Mouse (Mus musculus) neural tube, embryonic 12.5 days (tissue): ENCODE results near the gene Card6. TPM values are rescaled to one million over a fixed set of nuclear protein-coding genes. Genes with fewer than 3 reads are reported as not detected.

Experiments used
- polyA plus RNA-seq: library from polyadenylated mRNA; unstranded; fragments of >200 nt; fragmentation: Nextera tagmentation; extraction: Ambion mirVana; gene quantifications from 2 replicates; pipeline ENCODE4 v1.2.1, GENCODE M21; 2016

Gene Card6
- polyA plus RNA-seq, 1 experiment from 2014 or later = 0.71 TPM

Other genes with a start within 250 kb of the Card6 start
- gene Mroh2b, start 209.8 kb downstream of the Card6 start, polyA plus RNA-seq = not detected in 2 replicates
- gene C7, start 44.8 kb downstream of the Card6 start, polyA plus RNA-seq = 0.14 TPM in 1 of 2 replicates, not detected in the other
- 422 and 438 TPM in 2 replicates for gene Rpl37, start 8.1 kb upstream of the Card6 start, polyA plus RNA-seq
- gene Prkaa1, start 35.3 kb upstream of the Card6 start, polyA plus RNA-seq = 16.0 and 17.7 TPM in 2 replicates
- 52.1 and 52.5 TPM in 2 replicates for gene Ttc33, start 77.0 kb upstream of the Card6 start, polyA plus RNA-seq
- 2.7 and 3.0 TPM in 2 replicates for gene Ptger4, start 135.6 kb upstream of the Card6 start, polyA plus RNA-seq